Mouse (Mus musculus) MEL (cell line): Measurements from ENCODE around the gene Olfr888.

Experiments
- ETS1 ChIP-seq: IDR thresholded peaks from 2 replicates; pipeline ENCODE4 v1.6.1; 2012; ENCODE audit warnings: low read depth, mild to moderate bottlenecking, inconsistent platforms, low read length, improper control_type of control experiment, moderate library complexity
- MAZ ChIP-seq: IDR thresholded peaks from 2 replicates; pipeline ENCODE4 v1.6.1; 2012; ENCODE audit warnings: low read depth, mild to moderate bottlenecking, inconsistent platforms, low read length, improper control_type of control experiment
- RAD21 ChIP-seq: IDR thresholded peaks from 2 replicates; pipeline ENCODE4 v1.6.1; 2011; ENCODE audit warnings: mild to moderate bottlenecking, low read depth, low read length, improper control_type of control experiment

- TF ChIP-seq MAZ (no peak), RAD21 (no peak), ETS1 (no peak)
Observed at GRCm38 (mm10) chr9:38114898-38115297, 7.0 kb downstream of the Olfr888 start, which contains the start of gene Olfr889.
